Mouse (Mus musculus) erythroblast, embryonic 14.5 days (primary cell): Measurements from ENCODE around the gene Rpl27.
"Not testable (repeated sequence)": the region's sequence is repeated elsewhere in the genome, so short reads cannot be mapped to it uniquely, and the experiment has no call there.

Source experiments
- GATA1 ChIP-seq: IDR thresholded peaks from 2 replicates; pipeline ENCODE4 v1.6.1; 2012; ENCODE audit warnings: low read length, inconsistent platforms, mixed read lengths
- TAL1 ChIP-seq: IDR thresholded peaks from 3 replicates; pipeline ENCODE4 v1.6.1; 2012; ENCODE audit warnings: low read length, inconsistent platforms, mixed read lengths

DNA sequence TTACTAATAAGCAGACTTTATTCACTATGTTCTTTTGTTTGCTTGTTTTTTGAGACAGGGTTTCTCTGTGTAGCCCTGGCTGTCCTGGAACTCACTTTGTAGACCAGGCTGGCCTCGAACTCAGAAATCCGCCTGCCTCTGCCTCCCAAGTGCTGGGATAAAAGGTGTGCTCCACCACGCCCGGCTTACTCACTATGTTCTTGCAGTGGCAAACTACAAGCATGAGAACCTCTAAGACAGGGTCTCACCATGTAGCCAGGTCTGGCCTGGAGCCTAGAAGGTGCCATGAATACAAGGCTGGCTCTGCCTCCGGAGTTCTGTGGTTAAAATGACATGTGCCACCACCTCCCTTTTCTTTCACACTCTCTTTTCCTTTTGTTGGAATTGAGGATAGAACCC, 24.5 kb downstream of the Rpl27 start:
- TF ChIP-seq TAL1, GATA1: not testable (repeated sequence)
